Mouse (Mus musculus): ENCODE results near the gene Cx3cr1. TPM values are rescaled to one million over a fixed set of nuclear protein-coding genes. Genes with fewer than 3 reads are reported as not detected.

The Cx3cr1 gene
- polyA plus RNA-seq, 1 experiment from 2014 or later, result 8.6 TPM

DNA sequence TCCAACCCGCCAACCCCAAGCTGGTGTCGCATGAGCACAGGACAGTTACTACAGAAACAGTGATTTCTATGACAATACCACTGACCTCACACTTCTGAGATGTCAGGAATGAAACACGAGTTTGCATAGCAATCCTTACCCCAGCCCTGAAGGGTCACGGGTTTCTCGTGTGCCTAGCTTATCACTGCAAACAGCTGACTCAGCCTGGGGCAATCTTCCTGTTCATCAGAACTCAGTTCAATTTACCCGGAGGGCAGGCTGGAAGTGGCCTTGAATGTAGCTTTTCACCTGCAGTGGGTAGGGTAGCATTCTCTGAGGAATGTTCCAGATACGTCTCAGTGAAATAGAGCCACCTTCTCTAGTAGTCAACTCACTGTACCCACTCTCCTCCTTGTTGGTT lies 75.5 kb downstream of the Cx3cr1 start:
- WGBS, result 56% methylated on average over 7 of the region's 7 CpGs
- Histone ChIP-seq H3K9ac (ENCODE audit: low read length) (no peak overlapping the region), H3K4me2 (replicated peaks; ENCODE audit: low read depth) (no peak overlapping the region), H3K4me3 (ENCODE audit: low read depth, low read length) (no peak overlapping the region), H3K9me3 (ENCODE audit: control insufficient read depth, low read length) (no peaks in the 10 kb centered on the region), H3K4me1 (replicated peaks; ENCODE audit: control insufficient read depth, insufficient read depth) (no peaks in the 10 kb centered on the region), H3K27ac (replicated peaks) (no peak overlapping the region), H3K36me3 (ENCODE audit: control insufficient read depth, insufficient read depth, low read length) (no peaks in the 10 kb centered on the region), H3K27me3 (ENCODE audit: control insufficient read depth, insufficient read depth, low read length) (no peaks in the 10 kb centered on the region)
- DNase-seq (ENCODE audit: low spot score) (no peak), ATAC-seq (ENCODE audit: low FRiP score, low TSS enrichment) (peak; percentile 70)
- TF ChIP-seq CTCF (IDR thresholded peaks at IDR 0.05; ENCODE audit: low read depth) (no peak), EP300 (optimal IDR thresholded peaks at IDR 0.05) (no peak)

DNA sequence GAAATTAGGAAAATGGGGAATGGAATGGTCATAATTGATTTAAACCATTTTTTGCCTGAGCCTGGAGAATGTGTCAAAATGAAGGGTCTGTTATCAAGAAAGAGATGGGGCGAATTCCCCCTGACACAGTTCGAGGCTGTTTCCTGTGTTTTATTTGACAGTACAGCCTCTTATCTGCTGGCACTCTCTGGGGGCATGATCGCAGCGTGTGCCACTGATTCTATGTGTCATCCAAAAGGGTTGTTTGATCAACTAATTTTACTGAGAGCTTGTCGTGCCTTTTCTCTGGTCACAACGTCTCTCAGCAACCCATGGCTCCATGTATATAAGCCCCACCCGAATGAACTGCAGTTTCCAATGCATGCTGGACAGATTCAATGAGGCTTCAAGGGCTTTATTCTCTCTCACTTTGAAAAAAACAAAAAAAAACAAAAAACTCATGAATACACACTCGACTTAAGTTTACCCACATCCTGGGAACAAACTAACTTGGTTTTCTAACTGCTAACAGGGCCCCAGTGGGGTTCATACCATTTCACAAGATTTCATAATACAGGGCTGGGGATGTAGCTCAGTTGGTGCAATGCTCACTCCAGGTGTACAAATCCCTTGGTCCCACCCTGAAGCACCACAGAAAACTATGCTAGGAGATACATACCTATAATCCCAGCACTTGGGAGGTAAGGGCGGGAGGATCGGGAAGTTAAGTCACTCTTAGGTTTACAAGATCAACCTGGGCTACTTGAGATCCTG lies 76.4 kb downstream of the Cx3cr1 start:
- Histone ChIP-seq H3K27ac (replicated peaks) (no peak overlapping the region), H3K36me3 (ENCODE audit: control insufficient read depth, insufficient read depth, low read length) (no peaks in the 10 kb centered on the region), H3K27me3 (ENCODE audit: control insufficient read depth, insufficient read depth, low read length) (no peaks in the 10 kb centered on the region), H3K9ac (ENCODE audit: low read length) (no peak overlapping the region), H3K4me1 (replicated peaks; ENCODE audit: control insufficient read depth, insufficient read depth) (no peaks in the 10 kb centered on the region), H3K9me3 (ENCODE audit: control insufficient read depth, low read length) (no peaks in the 10 kb centered on the region), H3K4me3 (ENCODE audit: low read depth, low read length) (no peak overlapping the region), H3K4me2 (replicated peaks; ENCODE audit: low read depth) (no peak overlapping the region)
- WGBS, result 56% methylated on average over 10 of the region's 10 CpGs
- no peak for DNase-seq (ENCODE audit: low spot score)
- ATAC-seq (ENCODE audit: low FRiP score, low TSS enrichment), result no peak
- TF ChIP-seq CTCF (IDR thresholded peaks at IDR 0.05; ENCODE audit: low read depth) (no peak), EP300 (optimal IDR thresholded peaks at IDR 0.05) (no peak)

DNA sequence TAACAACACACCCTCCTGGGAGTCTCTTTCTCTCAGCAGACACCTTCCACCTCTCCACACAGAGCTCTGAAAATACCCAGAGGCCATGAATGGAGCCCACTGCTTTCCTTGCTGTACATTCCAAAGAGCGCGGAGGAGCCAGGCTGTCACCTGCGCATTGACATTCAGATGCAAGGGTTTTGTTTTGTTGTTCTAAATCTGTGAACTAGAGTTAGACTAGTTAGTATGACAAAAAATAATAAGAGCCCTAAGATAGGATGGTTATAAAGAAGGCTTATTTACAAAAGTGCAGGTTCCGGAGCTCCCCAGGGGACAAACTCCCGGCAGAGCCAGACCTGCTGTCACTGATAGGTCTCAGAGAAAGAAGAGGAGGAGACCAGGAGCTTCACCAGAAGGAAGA lies 78.4 kb downstream of the Cx3cr1 start:
- DNase-seq (ENCODE audit: low spot score), result no peak
- Histone ChIP-seq H3K4me1 (replicated peaks; ENCODE audit: control insufficient read depth, insufficient read depth) (no peaks in the 10 kb centered on the region), H3K4me3 (ENCODE audit: low read depth, low read length) (no peak overlapping the region), H3K36me3 (ENCODE audit: control insufficient read depth, insufficient read depth, low read length) (no peaks in the 10 kb centered on the region), H3K27me3 (ENCODE audit: control insufficient read depth, insufficient read depth, low read length) (no peaks in the 10 kb centered on the region), H3K4me2 (replicated peaks; ENCODE audit: low read depth) (no peak overlapping the region), H3K27ac (replicated peaks) (no peak overlapping the region), H3K9ac (ENCODE audit: low read length) (no peak overlapping the region), H3K9me3 (ENCODE audit: control insufficient read depth, low read length) (no peaks in the 10 kb centered on the region)
- TF ChIP-seq EP300 (optimal IDR thresholded peaks at IDR 0.05) (no peak), CTCF (IDR thresholded peaks at IDR 0.05; ENCODE audit: low read depth) (no peak)
- WGBS, result 48% methylated on average over 5 of the region's 5 CpGs
- no peak for ATAC-seq (ENCODE audit: low FRiP score, low TSS enrichment)

DNA sequence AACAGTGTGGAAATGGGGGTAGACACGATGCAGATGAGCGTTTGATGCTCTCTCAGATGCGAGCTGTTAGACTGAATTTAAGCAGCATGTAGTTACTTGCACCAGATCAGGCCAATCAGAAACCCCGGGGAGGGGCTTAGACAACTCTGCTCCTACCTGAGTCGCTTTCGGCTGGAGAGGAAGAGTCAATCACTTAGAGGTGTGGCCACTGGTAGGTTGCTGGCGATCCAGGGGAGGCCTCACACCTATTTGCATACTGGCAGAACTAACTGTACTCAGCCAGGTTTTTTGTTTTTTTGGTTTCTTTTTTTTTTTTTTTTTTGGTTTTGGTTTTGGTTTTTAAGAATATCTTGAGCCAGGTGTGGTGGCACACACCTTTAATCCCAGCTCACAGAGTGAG lies 81.4 kb downstream of the Cx3cr1 start:
- Histone ChIP-seq H3K9ac (ENCODE audit: low read length) (no peak overlapping the region), H3K27ac (replicated peaks) (no peak overlapping the region), H3K4me1 (replicated peaks; ENCODE audit: control insufficient read depth, insufficient read depth) (0 out of 2 replicates have a peak, but pooled peaks cover 2% of the 10 kb centered on the region), H3K36me3 (ENCODE audit: control insufficient read depth, insufficient read depth, low read length) (no peaks in the 10 kb centered on the region), H3K4me3 (ENCODE audit: low read depth, low read length) (no peak overlapping the region), H3K27me3 (ENCODE audit: control insufficient read depth, insufficient read depth, low read length) (no peaks in the 10 kb centered on the region), H3K9me3 (ENCODE audit: control insufficient read depth, low read length) (no peaks in the 10 kb centered on the region), H3K4me2 (replicated peaks; ENCODE audit: low read depth) (no peak overlapping the region)
- TF ChIP-seq CTCF (IDR thresholded peaks at IDR 0.05; ENCODE audit: low read depth) (no peak), EP300 (optimal IDR thresholded peaks at IDR 0.05) (no peak)
- 44% methylated on average over 7 of the region's 7 CpGs for WGBS
- ATAC-seq (ENCODE audit: low FRiP score, low TSS enrichment) (no peak), DNase-seq (ENCODE audit: low spot score) (no peak)

DNA sequence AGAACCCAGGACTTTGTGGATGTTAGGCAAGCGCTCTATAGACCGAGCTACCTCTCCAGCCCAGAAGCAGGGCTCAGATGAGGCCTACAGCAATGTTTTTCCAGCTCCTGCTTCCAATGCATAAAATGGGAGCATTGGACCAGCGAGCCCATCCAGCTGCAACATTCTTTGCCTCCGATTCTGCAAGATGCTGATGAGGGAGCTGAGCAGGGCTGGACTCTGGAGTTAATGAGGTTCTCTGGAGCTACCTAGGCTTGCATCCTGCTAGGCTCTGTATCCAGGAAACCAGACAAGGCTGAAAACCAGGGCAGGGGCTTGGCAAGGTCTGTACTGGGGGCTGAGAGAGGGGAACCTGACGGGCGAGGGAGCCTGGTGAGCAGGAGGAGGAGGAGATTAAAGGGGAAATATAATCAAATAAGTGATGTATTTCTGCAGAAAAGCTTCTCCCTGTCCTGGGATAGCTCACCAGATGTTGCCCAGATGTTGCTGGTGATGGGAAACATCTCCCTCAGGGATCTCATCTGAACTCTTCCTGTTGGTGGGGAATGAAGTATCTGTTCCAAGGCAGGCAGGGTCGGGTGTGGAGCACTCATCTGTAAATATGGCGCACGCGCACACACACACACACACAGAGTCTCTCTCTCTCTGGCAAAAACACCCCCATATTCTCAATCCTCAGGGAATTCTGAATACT lies 83.7 kb downstream of the Cx3cr1 start:
- ATAC-seq (ENCODE audit: low FRiP score, low TSS enrichment), result no peak
- 60% methylated on average over 10 of the region's 10 CpGs for WGBS
- no peak overlapping the region for H3K27ac ChIP-seq (replicated peaks)
- no peak overlapping the region for H3K9ac ChIP-seq (ENCODE audit: low read length)
- H3K4me3 ChIP-seq (ENCODE audit: low read depth, low read length), result no peak overlapping the region
- no peaks in the 10 kb centered on the region for H3K9me3 ChIP-seq (ENCODE audit: control insufficient read depth, low read length)
- no peak for TF ChIP-seq EP300 (optimal IDR thresholded peaks at IDR 0.05)
- no peak for TF ChIP-seq CTCF (IDR thresholded peaks at IDR 0.05; ENCODE audit: low read depth)
- no peak overlapping the region for H3K4me2 ChIP-seq (replicated peaks; ENCODE audit: low read depth)
- H3K36me3 ChIP-seq (ENCODE audit: control insufficient read depth, insufficient read depth, low read length), result no peaks in the 10 kb centered on the region
- H3K27me3 ChIP-seq (ENCODE audit: control insufficient read depth, insufficient read depth, low read length), result no peaks in the 10 kb centered on the region
- H3K4me1 ChIP-seq (replicated peaks; ENCODE audit: control insufficient read depth, insufficient read depth), result 0 out of 2 replicates have a peak, but pooled peaks cover 4% of the 10 kb centered on the region
- no peak for DNase-seq (ENCODE audit: low spot score)

DNA sequence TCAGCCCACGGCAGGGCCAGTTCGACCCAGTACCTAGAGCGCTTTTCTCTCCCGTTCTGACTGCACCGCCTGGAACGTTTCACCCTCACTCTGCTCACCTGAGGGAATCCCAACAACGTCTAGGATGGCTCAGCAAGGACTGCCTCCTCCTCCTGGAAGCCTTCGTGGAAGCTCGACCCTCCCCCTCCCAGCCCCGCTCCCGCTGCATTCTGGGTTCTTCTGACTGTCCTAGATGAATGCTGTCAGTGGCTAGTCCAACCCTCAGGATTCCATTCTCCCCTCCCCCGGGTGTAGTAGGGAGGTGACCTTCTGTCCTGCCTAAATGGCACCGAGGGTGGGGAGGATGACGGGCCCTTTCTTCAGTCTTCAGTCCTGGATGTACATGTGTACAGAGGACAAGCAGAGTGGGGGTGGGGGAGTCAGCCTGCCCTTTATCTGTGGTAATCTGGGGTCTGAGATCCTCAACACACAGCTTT lies 85.1 kb downstream of the Cx3cr1 start, which contains the start of gene Csrnp1:
TSS of gene Csrnp1 (minus strand) at position 123 of the 476 bp plus-strand sequence.
- H3K9me3 ChIP-seq (ENCODE audit: control insufficient read depth, low read length), result no peaks in the 10 kb centered on the region
- peaks cover 7% of the 10 kb centered on the region; the same call in 1 of the 2 replicates for H3K4me1 ChIP-seq (replicated peaks; ENCODE audit: control insufficient read depth, insufficient read depth)
- H3K4me3 ChIP-seq (ENCODE audit: low read depth, low read length), result peak within 1 kb of the TSS; percentile 75
- ATAC-seq (ENCODE audit: low FRiP score, low TSS enrichment), result no peak
- peak within 1 kb of the TSS; percentile 72 for H3K4me2 ChIP-seq (replicated peaks; ENCODE audit: low read depth)
- 22% methylated on average over 14 of the region's 14 CpGs for WGBS
- no peak for TF ChIP-seq EP300 (optimal IDR thresholded peaks at IDR 0.05)
- no peak for TF ChIP-seq CTCF (IDR thresholded peaks at IDR 0.05; ENCODE audit: low read depth)
- DNase-seq (ENCODE audit: low spot score), result no peak
- H3K27ac ChIP-seq (replicated peaks), result peak within 1 kb of the TSS; percentile 93
- H3K36me3 ChIP-seq (ENCODE audit: control insufficient read depth, insufficient read depth, low read length), result no peaks in the 10 kb centered on the region
- H3K9ac ChIP-seq (ENCODE audit: low read length), result peak within 1 kb of the TSS; percentile 92
- H3K27me3 ChIP-seq (ENCODE audit: control insufficient read depth, insufficient read depth, low read length), result no peaks in the 10 kb centered on the region
